Mouse (Mus musculus) ES-E14 (cell line): ENCODE data around the gene Dach1.

ENCODE experiments used
- CHD2 ChIP-seq: IDR thresholded peaks from 2 replicates; pipeline ENCODE4 v1.6.1; 2014; ENCODE audit warnings: mild to moderate bottlenecking, low read depth, low read length, inconsistent platforms
- HCFC1 ChIP-seq: IDR thresholded peaks from 2 replicates; pipeline ENCODE4 v1.6.1; 2012; ENCODE audit warnings: low read length, inconsistent platforms, borderline replicate concordance; ENCODE audit not compliant: insufficient read depth
- MAFK ChIP-seq: IDR thresholded peaks from 2 replicates; pipeline ENCODE4 v1.6.1; 2014; ENCODE audit warnings: mild to moderate bottlenecking, low read depth, low read length, inconsistent platforms; ENCODE audit not compliant: insufficient read depth
- ZC3H11A ChIP-seq: IDR thresholded peaks from 2 replicates; pipeline ENCODE4 v1.6.1; 2012; ENCODE audit warnings: low read depth, mild to moderate bottlenecking, inconsistent platforms, low read length, borderline replicate concordance
- ZNF384 ChIP-seq: IDR thresholded peaks from 2 replicates; pipeline ENCODE4 v1.6.1; 2012; ENCODE audit warnings: low read depth, low read length, inconsistent platforms

DNA sequence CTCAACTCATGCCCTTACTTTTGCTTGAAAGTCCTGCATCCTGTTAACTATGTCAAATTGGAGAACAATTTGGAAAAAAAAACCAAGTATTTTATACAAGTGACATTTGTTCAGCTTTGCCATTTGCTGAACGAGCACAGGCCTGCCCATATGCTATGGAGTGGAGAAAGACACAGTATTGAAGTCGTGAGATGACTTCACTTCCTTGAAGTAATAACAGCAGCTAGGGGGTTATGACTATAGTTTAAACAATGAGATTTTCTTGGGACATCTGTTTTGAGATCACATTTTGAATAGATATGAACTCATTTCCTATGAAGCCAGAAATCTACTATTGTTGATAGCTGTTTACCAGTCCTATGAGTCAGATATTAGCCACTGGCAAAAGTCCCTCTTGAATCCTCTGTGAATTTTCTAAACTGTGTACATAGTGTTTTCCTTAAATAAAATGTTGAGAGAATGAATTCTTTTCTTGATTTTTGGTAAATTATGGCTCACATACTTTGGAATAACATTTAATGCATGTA is 205.0 kb downstream of the Dach1 start:
- no peak for TF ChIP-seq HCFC1
- TF ChIP-seq CHD2: no peak
- TF ChIP-seq ZNF384: no peak
- no peak for TF ChIP-seq MAFK
- no peak for TF ChIP-seq ZC3H11A
